Mouse (Mus musculus) heart, postnatal 0 days (tissue): Measurements from ENCODE around the gene Dusp7. TPM values are rescaled to one million over a fixed set of nuclear protein-coding genes. Genes with fewer than 3 reads are reported as not detected.

Experiments
- ATAC-seq: fragments of 200-750 bp; cut with Nextera tagmentation; 2 replicates; pipeline ENCODE4 v1.8.0; 2017; ENCODE audit warnings: low read depth, moderate number of reproducible peaks, moderate library complexity; ENCODE audit not compliant: insufficient read depth
- DNase-seq: peaks from one replicate; pipeline ENCODE4 v3.0.0-alpha.2; 2016; ENCODE audit warnings: low spot score
- H3K27ac ChIP-seq: fragments of 300-500 bp; sonication (generic); 2 replicates; pipeline ENCODE4 v1.5.1; 2014; ENCODE audit warnings: low read depth, mild to moderate bottlenecking
- H3K27me3 ChIP-seq: fragments of 300-500 bp; sonication (generic); 2 replicates; pipeline ENCODE4 v1.6.1; 2014; ENCODE audit warnings: low read length, mixed read lengths; ENCODE audit not compliant: control insufficient read depth, insufficient read depth
- H3K36me3 ChIP-seq: fragments of 300-500 bp; sonication (generic); replicated peaks from 2 replicates; pipeline ENCODE4 v1.6.1; 2014; ENCODE audit warnings: low read length, mixed read lengths; ENCODE audit not compliant: control insufficient read depth, insufficient read depth
- H3K4me1 ChIP-seq: fragments of 300-500 bp; sonication (generic); 2 replicates; pipeline ENCODE4 v1.6.1; 2014; ENCODE audit warnings: antibody characterized with exemption; ENCODE audit not compliant: control insufficient read depth, insufficient read depth
- H3K4me2 ChIP-seq: fragments of 300-500 bp; sonication (generic); 2 replicates; pipeline ENCODE4 v1.6.1; 2014; ENCODE audit warnings: low read depth, mild to moderate bottlenecking, low read length, moderate library complexity
- H3K4me3 ChIP-seq: fragments of 300-500 bp; sonication (generic); 2 replicates; pipeline ENCODE4 v1.5.1; 2014; ENCODE audit warnings: low read depth, low read length
- H3K9ac ChIP-seq: fragments of 300-500 bp; sonication (generic); replicated peaks from 2 replicates; pipeline ENCODE4 v1.6.1; 2014; ENCODE audit warnings: low read depth, low read length, mixed read lengths
- H3K9me3 ChIP-seq: fragments of 300-500 bp; sonication (generic); replicated peaks from 2 replicates; pipeline ENCODE4 v1.6.1; 2016; ENCODE audit warnings: low read length; ENCODE audit not compliant: control insufficient read depth
- CTCF ChIP-seq: IDR thresholded peaks from 2 replicates; pipeline ENCODE4 v1.5.1; 2016; ENCODE audit warnings: antibody characterized with exemption, control low read depth, low read depth
- EP300 ChIP-seq: IDR thresholded peaks from 2 replicates; pipeline ENCODE4 v1.6.1; 2016; ENCODE audit warnings: antibody characterized with exemption, low read depth
- WGBS: fragments of 180-500 bp; shearing (Covaris S2); extraction: QIAGEN DNeasy Blood & Tissue Kit; methylation state at CpG from one replicate; pipeline ENCODE4 v1.1.7; 2014; 5-methylcytosine and 5-hydroxymethylcytosine counted together
- polyA plus RNA-seq: library from polyadenylated mRNA; unstranded; fragments of >200 nt; fragmentation: Nextera tagmentation; extraction: Ambion mirVana; gene quantifications from 2 replicates; pipeline ENCODE4 v1.2.1, GENCODE M21; 2015
- total RNA-seq: library from RNA; depleted of rRNA; stranded (reverse); fragments of >200 nt; gene quantifications from 2 replicates; pipeline ENCODE4 v1.2.3, GENCODE M21; 2014; ENCODE audit warnings: low replicate concordance; rRNA removed

The Dusp7 gene
- total RNA-seq (46.9 and 47.7 TPM in 2 replicates), polyA plus RNA-seq (9.1 and 10.3 TPM in 2 replicates)

- Histone ChIP-seq H3K27ac (peak within 1 kb of the TSS; percentile 95), H3K27me3 (no peaks in the 10 kb centered on the region), H3K9ac (peak within 1 kb of the TSS; percentile 94), H3K4me1 (peaks cover 25% of the 10 kb centered on the region), H3K4me2 (peak within 1 kb of the TSS; percentile 91), H3K4me3 (peak within 1 kb of the TSS; percentile 83), H3K36me3 (peaks cover 16% of the 10 kb centered on the region), H3K9me3 (no peaks in the 10 kb centered on the region)
- DNase-seq (peak; percentile 76), ATAC-seq (peak; percentile 75)
- WGBS: under 1% methylated on average over 46 of the region's 57 CpGs
- TF ChIP-seq CTCF: no peak
- TF ChIP-seq EP300: peak; percentile 64; the same call in 1 of the 2 replicates
Measured at GRCm38 (mm10) chr9:106368112-106368717, at the start of gene Dusp7. Gene Dusp7, plus strand, starts transcription at chr9:106368632.

GRCm38 (mm10) chr9:106319095-106319494 is 49.3 kb upstream of the Dusp7 start:
- Histone ChIP-seq H3K27ac (peak overlapping the region; percentile 72), H3K27me3 (no peaks in the 10 kb centered on the region), H3K4me2 (no peak overlapping the region), H3K9ac (peak overlapping the region; percentile 25; the same call in 1 of the 2 replicates), H3K36me3 (no peaks in the 10 kb centered on the region), H3K4me1 (peaks cover 20% of the 10 kb centered on the region), H3K9me3 (no peaks in the 10 kb centered on the region), H3K4me3 (no peak overlapping the region)
- ATAC-seq: peak; percentile 65
- 5% methylated on average over 2 of the region's 2 CpGs for WGBS
- DNase-seq: peak; percentile 72
- TF ChIP-seq EP300 (0 out of 2 replicates have a peak, but pooled peaks have one; percentile 30), CTCF (no peak)

GRCm38 (mm10) chr9:106322497-106322896 is 45.9 kb upstream of the Dusp7 start:
- ATAC-seq: no peak
- DNase-seq: no peak
- H3K27me3 ChIP-seq: no peaks in the 10 kb centered on the region
- H3K9me3 ChIP-seq: no peaks in the 10 kb centered on the region
- WGBS: 86% methylated on average over 3 of the region's 3 CpGs
- peak overlapping the region; percentile 23; the same call in 1 of the 2 replicates for H3K27ac ChIP-seq
- H3K9ac ChIP-seq: no peak overlapping the region
- TF ChIP-seq CTCF: no peak
- no peaks in the 10 kb centered on the region for H3K36me3 ChIP-seq
- peaks cover 20% of the 10 kb centered on the region for H3K4me1 ChIP-seq
- no peak overlapping the region for H3K4me3 ChIP-seq
- no peak overlapping the region for H3K4me2 ChIP-seq

GRCm38 (mm10) chr9:106326241-106326640 is 42.2 kb upstream of the Dusp7 start:
- ATAC-seq (no peak), DNase-seq (no peak)
- Histone ChIP-seq H3K4me2 (no peak overlapping the region), H3K9me3 (no peaks in the 10 kb centered on the region), H3K9ac (no peak overlapping the region), H3K36me3 (no peaks in the 10 kb centered on the region), H3K4me1 (no peaks in the 10 kb centered on the region), H3K4me3 (no peak overlapping the region), H3K27me3 (no peaks in the 10 kb centered on the region), H3K27ac (no peak overlapping the region)
- 71% methylated on average over 8 of the region's 8 CpGs for WGBS
- TF ChIP-seq CTCF (no peak), EP300 (no peak)

GRCm38 (mm10) chr9:106327125-106327809 is 41.2 kb upstream of the Dusp7 start:
- no peak overlapping the region for H3K9ac ChIP-seq
- no peak overlapping the region for H3K4me3 ChIP-seq
- ATAC-seq: no peak
- H3K36me3 ChIP-seq: no peaks in the 10 kb centered on the region
- H3K4me2 ChIP-seq: no peak overlapping the region
- no peak for TF ChIP-seq CTCF
- no peak for TF ChIP-seq EP300
- no peaks in the 10 kb centered on the region for H3K27me3 ChIP-seq
- no peak overlapping the region for H3K27ac ChIP-seq
- H3K9me3 ChIP-seq: no peaks in the 10 kb centered on the region
- H3K4me1 ChIP-seq: no peaks in the 10 kb centered on the region
- 72% methylated on average over 8 of the region's 8 CpGs for WGBS
- DNase-seq: no peak
